Mouse (Mus musculus) limb, embryonic 10.5 days (tissue): ENCODE data around the gene Pacrg. TPM values are rescaled to one million over a fixed set of nuclear protein-coding genes. Genes with fewer than 3 reads are reported as not detected.

Experiments
- DNase-seq: peaks from one replicate; pipeline ENCODE4 v3.0.0-alpha.2; 2017; ENCODE audit warnings: low spot score
- H3K27ac ChIP-seq: fragments of 300-500 bp; sonication (generic); 2 replicates; pipeline ENCODE4 v1.5.1; 2016; ENCODE audit warnings: mild to moderate bottlenecking
- H3K27me3 ChIP-seq: fragments of 300-500 bp; sonication (generic); 2 replicates; pipeline ENCODE4 v1.6.1; 2016; ENCODE audit warnings: low read depth, mild to moderate bottlenecking; ENCODE audit not compliant: poor library complexity, severe bottlenecking
- H3K36me3 ChIP-seq: fragments of 300-500 bp; sonication (generic); 2 replicates; pipeline ENCODE4 v1.6.1; 2016; ENCODE audit warnings: mild to moderate bottlenecking, moderate library complexity
- H3K4me1 ChIP-seq: fragments of 300-500 bp; sonication (generic); 2 replicates; pipeline ENCODE4 v1.6.1; 2016
- H3K4me3 ChIP-seq: fragments of 300-500 bp; sonication (generic); 2 replicates; pipeline ENCODE4 v1.5.1; 2016; ENCODE audit warnings: mild to moderate bottlenecking, moderate library complexity
- H3K9me3 ChIP-seq: fragments of 300-500 bp; sonication (generic); replicated peaks from 2 replicates; pipeline ENCODE4 v1.6.1; 2016; ENCODE audit warnings: mild to moderate bottlenecking
- WGBS: fragments of 180-500 bp; shearing (Covaris S2); methylation state at CpG from one replicate; pipeline ENCODE4 v1.1.7; 2016; 5-methylcytosine and 5-hydroxymethylcytosine counted together
- polyA plus RNA-seq: library from polyadenylated mRNA; unstranded; fragments of >200 nt; fragmentation: Nextera tagmentation; extraction: Ambion mirVana; gene quantifications from 2 replicates; pipeline ENCODE4 v1.2.1, GENCODE M21; 2016

Gene Pacrg
- polyA plus RNA-seq, 1 experiment from 2014 or later: 1.3 TPM

DNA sequence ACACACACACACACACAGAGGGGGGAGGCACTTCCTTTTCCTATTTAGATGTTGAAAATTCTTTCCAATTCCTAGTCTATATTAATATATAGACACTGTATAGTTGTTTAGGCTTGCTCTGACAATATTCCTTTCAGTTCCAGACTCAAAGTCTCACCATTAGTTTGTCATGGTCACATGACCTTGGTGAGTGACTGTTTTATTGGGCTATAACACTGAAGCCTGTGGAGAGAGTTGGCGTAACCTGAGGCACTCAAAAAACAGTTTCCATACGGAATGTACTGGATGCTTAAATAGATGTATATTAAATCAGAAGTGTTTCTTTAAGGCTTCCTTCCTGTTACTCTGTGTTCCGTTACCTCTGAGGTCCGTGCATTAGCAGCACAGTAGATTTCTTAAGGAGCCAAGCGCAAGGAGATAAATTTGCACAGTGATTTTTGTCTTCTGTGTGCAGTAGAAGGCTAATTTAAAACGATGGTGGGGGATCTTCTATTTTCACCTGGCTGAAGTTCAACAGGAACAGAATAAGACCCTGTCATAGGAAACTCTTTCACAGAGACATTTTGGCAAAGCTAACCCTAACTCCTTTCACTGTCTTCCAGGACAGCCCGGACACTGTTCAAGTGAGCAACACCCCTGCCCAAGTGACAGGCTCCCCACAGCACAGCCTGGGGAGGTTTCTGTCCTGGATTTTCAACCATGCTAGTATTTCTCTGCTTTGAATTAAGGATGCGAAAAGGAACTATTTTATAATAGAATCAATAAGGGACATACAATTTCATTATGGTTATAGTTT is 349.5 kb downstream of the Pacrg start:
- Histone ChIP-seq H3K4me3 (no peak overlapping the region), H3K9me3 (no peaks in the 10 kb centered on the region), H3K27me3 (no peaks in the 10 kb centered on the region), H3K36me3 (no peaks in the 10 kb centered on the region), H3K4me1 (peaks cover 42% of the 10 kb centered on the region), H3K27ac (peak overlapping the region; percentile 73; the same call in 1 of the 2 replicates)
- 61% methylated on average over 8 of the region's 8 CpGs for WGBS
- DNase-seq: no peak

DNA sequence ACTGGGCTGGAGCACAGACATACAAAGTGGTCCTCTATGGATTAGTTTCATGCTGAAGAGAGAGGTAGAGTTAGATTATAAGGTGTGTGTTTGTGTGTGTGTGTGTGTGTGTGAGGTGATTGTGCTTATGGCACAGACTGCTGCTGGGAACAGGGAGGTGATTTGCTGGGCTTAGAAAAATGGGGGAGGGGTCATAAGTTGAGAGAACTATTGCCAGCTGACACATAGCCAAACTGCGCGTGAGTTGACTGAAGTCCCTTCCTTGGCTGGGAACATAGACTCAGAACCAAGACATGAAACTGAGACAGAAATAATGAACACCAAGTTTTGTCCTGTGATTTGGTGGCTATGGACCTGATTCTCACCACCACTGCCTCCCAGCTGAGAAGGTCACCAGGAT is 351.2 kb downstream of the Pacrg start:
- H3K27me3 ChIP-seq: no peaks in the 10 kb centered on the region
- H3K36me3 ChIP-seq: no peaks in the 10 kb centered on the region
- no peaks in the 10 kb centered on the region for H3K9me3 ChIP-seq
- no peak for DNase-seq
- H3K4me1 ChIP-seq: peaks cover 35% of the 10 kb centered on the region
- 100% methylated on average over 2 of the region's 2 CpGs for WGBS
- H3K27ac ChIP-seq: no peak overlapping the region
- H3K4me3 ChIP-seq: no peak overlapping the region

DNA sequence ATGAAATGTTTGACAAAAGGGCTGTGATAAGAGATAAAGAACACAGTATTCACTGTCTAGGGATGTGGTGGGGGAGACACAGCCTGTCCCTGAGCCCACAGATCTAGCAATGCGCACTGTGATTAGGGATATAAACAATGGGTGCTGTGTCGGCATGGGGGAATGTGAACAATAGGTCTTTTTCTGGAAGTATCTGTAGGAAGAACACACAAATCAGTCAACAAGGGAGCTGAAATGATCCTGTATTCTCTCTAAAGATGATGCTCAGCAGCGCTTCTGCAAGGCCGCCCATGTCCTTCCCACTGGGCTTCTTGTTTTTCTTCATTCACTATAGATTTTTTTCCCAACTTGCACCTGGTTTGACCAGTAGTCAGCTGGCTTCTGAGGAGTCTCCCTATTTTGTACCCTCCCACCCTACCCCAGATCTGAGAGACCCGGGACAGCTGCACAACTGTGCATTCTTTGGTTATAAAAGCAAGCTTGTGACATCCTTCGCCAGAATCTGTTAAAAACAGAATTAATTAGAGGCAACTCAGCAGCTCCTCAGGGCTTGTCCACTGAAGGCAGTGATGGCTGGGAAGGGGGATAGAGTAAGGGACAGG is 356.1 kb downstream of the Pacrg start:
- DNase-seq: no peak
- no peak overlapping the region for H3K27ac ChIP-seq
- no peaks in the 10 kb centered on the region for H3K9me3 ChIP-seq
- H3K4me3 ChIP-seq: no peak overlapping the region
- H3K4me1 ChIP-seq: peaks cover 10% of the 10 kb centered on the region
- H3K27me3 ChIP-seq: no peaks in the 10 kb centered on the region
- 82% methylated on average over 6 of the region's 6 CpGs for WGBS
- H3K36me3 ChIP-seq: no peaks in the 10 kb centered on the region

DNA sequence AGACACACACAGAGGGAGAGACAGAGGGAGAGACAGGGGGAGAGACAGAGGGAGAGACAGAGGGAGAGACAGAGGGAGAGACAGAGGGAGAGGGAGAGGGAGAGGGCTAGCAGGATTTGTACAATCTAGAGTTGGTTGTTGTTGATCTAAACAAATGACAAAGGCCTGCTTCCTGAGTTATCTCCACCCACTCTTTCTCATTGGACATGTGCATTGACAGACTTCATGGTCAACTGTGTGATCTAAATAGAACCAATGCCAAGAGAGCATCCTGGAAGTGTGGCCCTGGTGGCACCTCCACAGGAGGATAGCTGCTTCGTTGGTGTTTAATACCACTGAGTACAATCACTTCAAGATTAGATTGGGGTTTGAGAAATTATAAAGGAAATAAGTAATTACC is 359.0 kb downstream of the Pacrg start:
- Histone ChIP-seq H3K36me3 (no peaks in the 10 kb centered on the region), H3K27me3 (no peaks in the 10 kb centered on the region), H3K4me3 (no peak overlapping the region), H3K4me1 (peaks cover 26% of the 10 kb centered on the region), H3K27ac (no peak overlapping the region), H3K9me3 (0 out of 2 replicates have a peak, but pooled peaks cover 1% of the 10 kb centered on the region)
- DNase-seq: no peak
- 98% methylated on average over 1 of the region's 1 CpGs for WGBS

DNA sequence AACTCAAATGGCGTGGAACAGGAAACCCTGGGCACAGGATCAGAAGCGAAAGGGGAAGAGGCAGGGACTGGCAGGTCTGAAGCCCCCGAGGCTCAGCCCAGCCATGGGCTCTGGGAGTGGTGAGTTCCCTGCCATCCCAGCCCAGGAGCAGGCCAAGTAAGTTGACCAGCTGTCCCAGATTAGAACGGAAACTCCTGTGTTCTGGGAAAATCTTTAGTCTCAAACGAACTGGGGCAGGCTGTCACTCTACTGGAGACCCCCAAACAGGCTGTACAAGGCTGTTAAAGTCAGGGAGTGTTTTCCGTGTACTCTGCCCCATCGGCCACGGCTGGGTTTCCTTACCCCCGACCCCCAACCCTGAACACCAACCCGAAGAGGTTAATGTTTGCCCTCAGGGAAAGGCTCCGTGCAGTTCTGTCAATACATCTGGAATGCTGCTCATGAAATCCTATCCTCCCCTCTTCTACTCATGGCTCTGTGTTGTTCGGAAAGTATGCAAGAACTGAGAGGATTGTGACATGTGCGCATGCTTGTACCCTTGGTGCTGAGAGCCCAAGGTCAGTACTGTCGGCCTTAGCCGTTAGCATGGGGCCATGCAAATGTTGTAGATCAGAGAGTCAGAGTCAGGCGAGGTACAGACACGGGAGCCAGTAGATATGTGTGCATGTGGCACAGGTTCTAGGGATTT is 360.9 kb downstream of the Pacrg start:
- peak; percentile 46 for DNase-seq
- peak overlapping the region; percentile 58; the same call in 1 of the 2 replicates for H3K27ac ChIP-seq
- H3K4me1 ChIP-seq: peaks cover 26% of the 10 kb centered on the region
- H3K27me3 ChIP-seq: no peaks in the 10 kb centered on the region
- 59% methylated on average over 17 of the region's 17 CpGs for WGBS
- no peak overlapping the region for H3K4me3 ChIP-seq
- 0 out of 2 replicates have a peak, but pooled peaks cover 1% of the 10 kb centered on the region for H3K9me3 ChIP-seq
- H3K36me3 ChIP-seq: no peaks in the 10 kb centered on the region

DNA sequence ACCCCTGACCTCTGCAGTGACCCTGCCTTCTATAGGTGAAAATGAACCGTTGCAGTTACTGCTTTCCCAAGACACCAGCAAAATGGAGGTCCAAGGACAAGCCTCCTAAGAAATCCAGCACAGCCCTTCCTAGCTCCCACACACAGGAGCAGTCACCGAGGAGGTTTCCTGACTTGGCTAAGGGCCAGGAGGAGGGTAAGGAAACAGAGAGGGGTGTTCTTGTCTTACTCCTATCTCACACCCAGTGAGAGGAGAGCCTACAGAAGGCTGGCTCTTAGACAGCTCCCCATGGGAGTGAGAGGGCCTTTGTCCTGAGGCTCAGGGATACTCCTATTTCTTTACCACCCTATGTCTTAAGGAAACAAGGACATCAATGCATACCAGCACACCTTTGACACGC is 361.7 kb downstream of the Pacrg start:
- H3K9me3 ChIP-seq: 0 out of 2 replicates have a peak, but pooled peaks cover 1% of the 10 kb centered on the region
- no peaks in the 10 kb centered on the region for H3K27me3 ChIP-seq
- DNase-seq: no peak
- peak overlapping the region; percentile 58 for H3K27ac ChIP-seq
- H3K4me1 ChIP-seq: peaks cover 26% of the 10 kb centered on the region
- WGBS: 87% methylated on average over 3 of the region's 3 CpGs
- no peaks in the 10 kb centered on the region for H3K36me3 ChIP-seq
- no peak overlapping the region for H3K4me3 ChIP-seq

DNA sequence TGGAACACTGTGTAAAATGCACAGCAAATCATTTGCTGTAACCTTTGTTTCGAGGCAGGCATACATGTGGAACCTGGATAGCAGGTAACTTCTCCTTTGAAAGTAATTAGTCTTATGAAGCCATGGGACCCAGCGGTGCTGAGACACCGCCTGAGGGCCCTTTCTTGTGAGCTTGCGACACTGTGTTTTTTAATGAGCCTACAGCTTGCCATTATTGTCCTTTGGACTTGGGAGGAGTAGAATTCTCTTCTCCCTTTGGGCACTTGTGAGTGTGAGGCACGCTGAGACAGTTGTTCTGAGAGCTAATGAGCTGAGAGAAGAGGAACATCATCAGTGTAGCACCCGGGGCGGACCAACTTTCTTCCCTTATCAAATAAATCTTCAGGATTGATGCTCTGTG is 363.3 kb downstream of the Pacrg start:
- no peak for DNase-seq
- WGBS: 84% methylated on average over 7 of the region's 7 CpGs
- no peak overlapping the region for H3K27ac ChIP-seq
- H3K4me3 ChIP-seq: no peak overlapping the region
- peaks cover 26% of the 10 kb centered on the region for H3K4me1 ChIP-seq
- 0 out of 2 replicates have a peak, but pooled peaks cover 1% of the 10 kb centered on the region for H3K9me3 ChIP-seq
- no peaks in the 10 kb centered on the region for H3K36me3 ChIP-seq
- no peaks in the 10 kb centered on the region for H3K27me3 ChIP-seq

DNA sequence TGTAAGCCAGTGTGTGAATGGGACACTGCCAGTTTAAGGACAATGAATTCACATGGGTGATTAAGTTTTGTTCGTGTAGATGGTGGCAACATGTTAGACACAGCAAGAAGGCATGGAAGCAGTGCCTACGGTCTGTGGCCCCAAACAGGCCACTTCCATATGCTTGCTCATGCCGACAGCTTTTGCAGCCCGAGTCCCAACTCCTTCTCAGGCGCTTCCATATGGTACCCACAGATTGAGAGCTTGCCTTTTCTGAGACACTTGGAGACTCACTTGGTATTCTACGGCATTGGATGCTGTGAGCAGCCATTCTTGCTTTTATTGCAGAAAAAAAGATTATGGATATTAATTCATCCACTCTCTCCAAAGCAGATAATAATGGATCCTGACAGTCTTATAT is 365.1 kb downstream of the Pacrg start:
- 0 out of 2 replicates have a peak, but pooled peaks cover 1% of the 10 kb centered on the region for H3K9me3 ChIP-seq
- no peak overlapping the region for H3K4me3 ChIP-seq
- WGBS: 90% methylated on average over 6 of the region's 6 CpGs
- no peak overlapping the region for H3K27ac ChIP-seq
- no peaks in the 10 kb centered on the region for H3K36me3 ChIP-seq
- DNase-seq: no peak
- H3K27me3 ChIP-seq: no peaks in the 10 kb centered on the region
- H3K4me1 ChIP-seq: peaks cover 22% of the 10 kb centered on the region

DNA sequence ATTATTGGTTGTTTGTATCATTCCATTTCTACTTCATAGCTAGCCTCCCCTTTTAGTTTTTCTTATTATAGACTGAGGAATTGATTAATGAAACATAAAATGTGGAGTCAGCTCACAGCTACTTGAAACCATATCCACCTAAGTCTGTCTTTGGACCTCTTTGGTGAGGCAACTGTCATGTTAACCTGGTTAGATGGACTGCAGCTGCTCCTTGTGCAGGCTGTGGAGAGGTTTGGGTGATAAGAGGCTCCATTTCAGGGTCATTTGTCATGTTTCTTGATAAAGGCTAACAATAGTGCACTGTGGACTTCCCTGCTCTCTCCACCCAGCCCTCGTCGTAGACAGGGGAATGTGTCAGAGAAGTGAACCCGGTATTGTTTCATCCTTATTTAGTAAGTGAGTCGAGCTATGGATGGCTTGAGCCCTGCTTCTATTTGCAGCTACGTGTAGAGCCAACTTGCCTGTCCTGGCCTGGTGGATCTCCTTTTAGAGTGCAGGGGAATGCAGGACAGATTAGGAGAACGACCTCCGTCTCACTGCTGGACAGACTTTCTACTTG is 366.2 kb downstream of the Pacrg start:
- 0 out of 2 replicates have a peak, but pooled peaks cover 1% of the 10 kb centered on the region for H3K9me3 ChIP-seq
- H3K27me3 ChIP-seq: no peaks in the 10 kb centered on the region
- DNase-seq: no peak
- WGBS: 75% methylated on average over 7 of the region's 7 CpGs
- H3K4me1 ChIP-seq: peaks cover 14% of the 10 kb centered on the region
- H3K27ac ChIP-seq: no peak overlapping the region
- no peak overlapping the region for H3K4me3 ChIP-seq
- no peaks in the 10 kb centered on the region for H3K36me3 ChIP-seq

DNA sequence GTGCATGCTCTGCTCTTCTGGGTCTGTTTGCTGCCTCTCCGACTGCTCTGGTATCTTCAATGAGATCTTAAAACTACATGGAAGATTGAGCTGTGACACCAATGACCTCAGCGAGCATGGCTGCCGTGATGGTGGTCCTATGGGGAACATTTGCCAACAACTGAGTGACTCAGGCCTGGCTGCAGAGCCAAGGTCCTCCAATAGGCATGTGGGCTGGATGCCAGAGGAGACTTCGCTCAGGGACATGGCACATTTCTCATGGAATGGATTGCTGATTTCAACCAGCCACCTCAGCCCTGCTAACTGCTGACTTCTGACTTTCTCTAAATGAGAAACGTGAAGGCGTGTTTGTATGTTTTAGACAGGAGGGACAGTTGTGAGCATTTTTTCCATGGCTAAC is 366.9 kb downstream of the Pacrg start:
- H3K4me3 ChIP-seq: no peak overlapping the region
- H3K36me3 ChIP-seq: no peaks in the 10 kb centered on the region
- peaks cover 7% of the 10 kb centered on the region for H3K4me1 ChIP-seq
- no peak for DNase-seq
- no peak overlapping the region for H3K27ac ChIP-seq
- 89% methylated on average over 6 of the region's 6 CpGs for WGBS
- H3K27me3 ChIP-seq: no peaks in the 10 kb centered on the region
- H3K9me3 ChIP-seq: 0 out of 2 replicates have a peak, but pooled peaks cover 1% of the 10 kb centered on the region

DNA sequence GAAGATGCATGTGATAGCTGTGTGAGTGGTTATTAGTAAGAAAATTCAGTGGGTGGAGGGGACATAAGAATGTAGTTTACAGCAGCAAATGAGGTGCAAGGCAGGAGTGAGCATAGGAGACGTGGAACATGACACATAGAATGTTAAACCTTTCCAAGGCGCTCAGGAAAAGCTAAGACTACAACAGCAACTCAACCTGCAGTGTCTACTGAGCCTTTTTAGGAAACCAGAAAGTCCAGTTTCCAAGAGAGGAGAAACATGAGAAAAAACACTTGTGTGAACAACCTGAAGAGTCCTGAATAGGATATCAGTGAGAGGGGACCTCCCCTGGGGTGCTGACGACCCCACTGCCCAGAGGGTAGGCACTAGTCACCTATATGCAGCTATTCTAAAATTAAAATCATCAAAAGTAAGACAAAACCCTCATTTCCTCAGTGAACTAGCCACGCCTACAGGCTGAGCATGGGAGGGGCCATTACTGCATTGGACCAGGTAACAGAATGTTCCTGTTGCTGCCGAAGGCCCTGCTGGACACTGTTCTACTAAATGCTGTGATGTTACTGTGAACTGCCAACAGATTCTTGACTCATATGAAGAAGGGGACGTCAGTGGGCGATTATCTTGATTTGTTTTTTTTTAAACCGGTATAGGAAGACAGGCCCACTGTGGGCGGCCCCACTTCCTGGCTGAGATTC is 370.1 kb downstream of the Pacrg start:
- DNase-seq: no peak
- H3K27me3 ChIP-seq: no peaks in the 10 kb centered on the region
- no peak overlapping the region for H3K27ac ChIP-seq
- H3K9me3 ChIP-seq: no peaks in the 10 kb centered on the region
- WGBS: 88% methylated on average over 9 of the region's 9 CpGs
- H3K4me3 ChIP-seq: no peak overlapping the region
- H3K36me3 ChIP-seq: no peaks in the 10 kb centered on the region
- H3K4me1 ChIP-seq: no peaks in the 10 kb centered on the region

DNA sequence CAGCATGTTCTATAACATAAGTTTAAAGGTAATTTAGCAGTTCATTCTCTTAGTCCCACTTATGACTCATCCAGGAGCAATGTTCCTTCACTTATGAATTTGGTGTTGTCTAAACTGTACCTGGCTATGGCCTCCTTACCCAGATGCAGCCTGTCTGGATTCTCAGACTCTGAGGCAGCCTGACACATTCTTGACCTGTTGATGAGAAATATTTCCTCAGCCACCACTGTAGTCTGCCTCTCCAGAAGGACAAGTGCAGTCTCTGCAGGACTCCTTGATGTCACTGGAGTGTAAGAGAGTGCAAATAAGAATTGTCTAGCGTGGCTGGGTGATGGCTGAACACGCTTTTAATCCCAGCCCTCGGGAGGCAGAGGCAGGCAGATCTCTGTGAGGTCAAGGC is 373.0 kb downstream of the Pacrg start:
- H3K4me1 ChIP-seq: no peaks in the 10 kb centered on the region
- H3K4me3 ChIP-seq: no peak overlapping the region
- no peaks in the 10 kb centered on the region for H3K36me3 ChIP-seq
- 93% methylated on average over 3 of the region's 3 CpGs for WGBS
- H3K27ac ChIP-seq: no peak overlapping the region
- no peak for DNase-seq
- no peaks in the 10 kb centered on the region for H3K9me3 ChIP-seq
- no peaks in the 10 kb centered on the region for H3K27me3 ChIP-seq
